Mouse (Mus musculus) gonadal fat pad, adult 2 months (tissue): ENCODE results near the gene Efcc1. TPM values are rescaled to one million over a fixed set of nuclear protein-coding genes. Genes with fewer than 3 reads are reported as not detected.

Source experiments
- DNase-seq: peaks from one replicate; pipeline ENCODE4 v3.0.0-alpha.2; 2012; ENCODE audit warnings: low read depth
- polyA plus RNA-seq: library from polyadenylated mRNA; depleted of rRNA; stranded (reverse); fragments of >200 nt; gene quantifications from 2 replicates; pipeline ENCODE4 v1.2.3, GENCODE M21; 2012

Gene Efcc1
- polyA plus RNA-seq, 1 experiment: 2.9 TPM

- no peak for DNase-seq
Measured at GRCm38 (mm10) chr6:87778294-87779173, 47.9 kb downstream of the Efcc1 start.

- no peak for DNase-seq
Measured at GRCm38 (mm10) chr6:87779174-87780165, 48.8 kb downstream of the Efcc1 start.

- DNase-seq: no peak
Measured at GRCm38 (mm10) chr6:87780546-87781301, 50.1 kb downstream of the Efcc1 start.

GRCm38 (mm10) chr6:87784033-87784432 is 53.4 kb downstream of the Efcc1 start:
- no peak for DNase-seq

- DNase-seq: no peak
Measured at GRCm38 (mm10) chr6:87786621-87787020, 56.0 kb downstream of the Efcc1 start.

GRCm38 (mm10) chr6:87787108-87787890 is 56.6 kb downstream of the Efcc1 start:
- DNase-seq: no peak

- no peak for DNase-seq
Measured at GRCm38 (mm10) chr6:87788266-87788895, 57.7 kb downstream of the Efcc1 start.

GRCm38 (mm10) chr6:87788896-87789587 is 58.4 kb downstream of the Efcc1 start:
- DNase-seq: no peak

GRCm38 (mm10) chr6:87789791-87790190 is 59.1 kb downstream of the Efcc1 start:
- no peak for DNase-seq

- DNase-seq: no peak
Measured at GRCm38 (mm10) chr6:87790779-87791480, 60.3 kb downstream of the Efcc1 start.

- no peak for DNase-seq
Measured at GRCm38 (mm10) chr6:87791826-87792225, 61.2 kb downstream of the Efcc1 start.

- DNase-seq: no peak
Measured at GRCm38 (mm10) chr6:87793821-87794510, 63.3 kb downstream of the Efcc1 start.

GRCm38 (mm10) chr6:87795385-87796150 is 64.9 kb downstream of the Efcc1 start:
- no peak for DNase-seq

- DNase-seq: no peak
Measured at GRCm38 (mm10) chr6:87796251-87796880, 65.7 kb downstream of the Efcc1 start.

- no peak for DNase-seq
Measured at GRCm38 (mm10) chr6:87797321-87797720, 66.7 kb downstream of the Efcc1 start.

- DNase-seq: no peak
Measured at GRCm38 (mm10) chr6:87799576-87799975, 68.9 kb downstream of the Efcc1 start.

- no peak for DNase-seq
Measured at GRCm38 (mm10) chr6:87802462-87802861, 71.8 kb downstream of the Efcc1 start.
